In the genomic region with DNA sequence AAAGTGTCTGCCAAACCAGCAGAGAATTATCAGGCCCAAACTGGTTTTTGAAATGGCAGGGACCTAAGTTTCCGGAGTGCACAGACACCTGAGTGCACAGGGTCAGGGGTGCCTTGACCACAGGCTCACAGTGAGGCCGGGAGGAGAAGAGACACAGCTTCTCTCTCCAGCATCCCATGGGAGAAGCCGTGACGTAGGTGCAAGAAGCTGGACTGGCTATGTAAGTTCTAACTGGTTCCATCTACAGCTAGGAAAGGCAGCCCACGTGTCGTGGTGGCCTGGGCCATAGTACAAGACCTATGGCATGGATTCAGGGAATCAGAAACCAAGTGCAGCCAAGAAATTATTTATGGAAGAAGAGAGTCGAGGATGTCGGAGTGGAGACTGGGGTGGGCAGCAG, we compare ENCODE assay signal across 12 mouse cellular contexts.
"Had no signal": no experiment of that assay in that cellular context is flagged by ENCODE, and none has a peak within 500 bp of the region (broad histone marks: within the 10 kb centered on the region; RNA-seq: fewer than 3 reads in every experiment).

No protein-coding gene starts in this region.

- DNase-seq: kidney, postnatal 10 days; left cerebral cortex, postnatal 4 days; lung, postnatal 14 days; thymus, postnatal 4 days had no signal

- ATAC-seq: liver, embryonic 12.5 days; midbrain, embryonic 15.5 days had no signal

- H3K36me3 ChIP-seq: liver, embryonic 12.5 days; lung, embryonic 15.5 days; midbrain, embryonic 15.5 days; neural tube, embryonic 12.5 days had no signal

- H3K9ac ChIP-seq: liver, embryonic 12.5 days; lung, embryonic 15.5 days; midbrain, embryonic 15.5 days; neural tube, embryonic 12.5 days had no signal

- H3K4me2 ChIP-seq: liver, embryonic 12.5 days; lung, embryonic 15.5 days; midbrain, embryonic 11.5 days; midbrain, embryonic 15.5 days; neural tube, embryonic 12.5 days had no signal

- H3K4me3 ChIP-seq: liver, embryonic 12.5 days; lung, embryonic 15.5 days; megakaryocyte, embryonic 14.5 days; midbrain, embryonic 15.5 days; neural tube, embryonic 12.5 days had no signal

- H3K27ac ChIP-seq: liver, embryonic 12.5 days; lung, embryonic 15.5 days; macrophage; midbrain, embryonic 15.5 days; neural tube, embryonic 12.5 days; stomach, postnatal 0 days had no signal

- H3K9me3 ChIP-seq: liver, embryonic 12.5 days; lung, embryonic 15.5 days; midbrain, embryonic 15.5 days; neural tube, embryonic 12.5 days had no signal
